Mouse (Mus musculus) adrenal gland (tissue): ENCODE results near the gene Amigo3.

Experiments
- intact Hi-C: fragments of 180-260 bp; cut with DNase I; formaldehyde crosslinking; loops from one replicate; pipeline ENCODE4 v1.15.1; 2025

The Amigo3 gene

DNA sequence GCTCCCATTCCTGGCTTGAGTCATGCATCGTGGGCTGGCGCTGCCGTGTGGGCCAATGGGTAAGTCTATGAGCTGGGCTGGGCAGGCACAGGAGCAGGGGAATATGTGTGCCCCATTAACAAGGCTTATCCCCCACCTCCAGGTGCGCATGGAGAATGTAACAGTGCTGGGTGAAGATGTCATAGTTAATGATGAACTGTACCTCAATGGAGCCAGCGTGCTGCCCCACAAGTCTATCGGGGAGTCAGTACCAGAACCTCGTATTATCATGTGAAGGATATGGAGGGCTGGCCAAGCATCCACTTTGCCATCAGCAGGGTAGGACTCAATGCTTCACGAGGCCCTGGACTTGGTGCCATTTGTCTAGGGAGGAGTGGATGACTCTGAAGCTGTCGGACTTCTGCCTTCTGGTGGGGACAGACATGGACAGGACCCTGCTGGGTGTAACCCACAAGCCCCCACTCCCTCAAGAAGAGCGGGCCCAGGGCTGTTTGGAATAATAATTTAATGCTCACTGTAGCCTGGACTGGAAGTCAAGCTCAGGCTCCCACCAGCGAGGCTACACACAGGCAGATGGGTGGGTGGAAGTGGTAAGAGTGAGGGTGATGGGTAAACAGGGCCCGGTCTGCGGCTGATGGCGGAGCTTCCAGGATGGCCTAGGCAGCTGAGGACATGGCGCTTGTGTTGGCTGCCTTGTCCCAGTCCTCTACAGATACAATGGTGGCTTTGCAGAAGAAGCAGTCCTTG, 1.6 kb upstream of the Amigo3 start:
- intact Hi-C loops: loop anchor here (5.0 kb wide), 2 partner anchors 89 to 144 kb away; partner anchors contain the start of gene Mst1r

DNA sequence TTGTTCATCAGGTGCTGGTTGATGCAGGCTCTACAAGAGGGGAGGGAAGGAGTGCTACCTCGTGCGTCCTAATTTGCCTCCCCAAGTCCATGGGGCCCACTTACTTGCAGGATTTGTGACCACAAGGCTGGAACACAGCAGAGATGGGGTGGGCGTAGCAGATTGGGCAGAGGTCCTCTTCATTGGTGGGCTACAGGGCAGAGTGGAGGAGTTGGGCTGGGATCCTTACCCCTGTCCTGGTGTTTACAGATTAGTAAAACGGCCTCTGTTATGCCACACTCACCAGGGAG, 1.1 kb upstream of the Amigo3 start:
- intact Hi-C loops: loop anchor here (5.0 kb wide), 2 partner anchors 90 to 145 kb away; partner anchors contain the start of gene Mst1r

DNA sequence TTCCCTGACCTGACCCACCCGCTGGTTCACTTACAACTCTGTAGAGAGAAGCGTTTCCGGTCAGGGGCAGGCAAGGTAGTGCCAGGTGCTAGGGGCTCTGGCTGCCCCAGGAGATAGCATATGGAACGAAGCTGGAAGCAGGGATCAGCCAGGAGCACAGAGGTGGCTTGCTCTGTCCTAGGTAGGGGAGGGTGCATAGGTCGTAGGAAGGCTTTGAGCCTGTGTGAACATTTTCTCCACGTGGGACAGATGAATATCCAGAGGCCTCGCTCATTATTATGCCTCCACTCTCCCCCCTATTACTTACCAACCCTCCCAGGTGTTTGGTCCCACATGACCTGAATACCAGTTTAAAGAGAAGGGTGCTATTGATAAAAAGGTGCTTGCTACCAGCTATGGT, 548 bp upstream of the Amigo3 start:
- intact Hi-C loops: loop anchor here (5.0 kb wide), 2 partner anchors 90 to 145 kb away; partner anchors contain the start of gene Mst1r

DNA sequence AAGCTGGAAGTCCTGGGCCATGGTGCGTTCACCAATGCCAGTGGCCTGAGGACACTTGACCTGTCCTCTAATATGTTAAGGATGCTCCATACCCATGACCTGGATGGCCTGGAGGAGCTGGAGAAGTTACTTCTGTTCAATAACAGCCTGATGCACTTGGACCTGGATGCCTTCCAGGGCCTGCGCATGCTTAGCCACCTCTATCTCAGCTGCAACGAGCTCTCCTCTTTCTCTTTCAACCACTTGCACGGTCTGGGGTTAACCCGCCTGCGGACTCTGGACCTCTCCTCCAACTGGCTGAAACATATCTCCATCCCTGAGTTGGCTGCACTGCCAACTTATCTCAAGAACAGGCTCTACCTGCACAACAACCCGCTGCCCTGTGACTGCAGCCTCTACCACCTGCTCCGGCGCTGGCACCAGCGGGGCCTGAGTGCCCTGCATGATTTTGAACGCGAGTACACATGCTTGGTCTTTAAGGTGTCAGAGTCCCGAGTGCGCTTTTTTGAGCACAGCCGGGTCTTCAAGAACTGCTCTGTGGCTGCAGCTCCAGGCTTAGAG, 786 bp downstream of the Amigo3 start:
- intact Hi-C loops: loop anchor here (5.0 kb wide), 2 partner anchors 91 to 146 kb away; partner anchors contain the start of gene Mst1r

DNA sequence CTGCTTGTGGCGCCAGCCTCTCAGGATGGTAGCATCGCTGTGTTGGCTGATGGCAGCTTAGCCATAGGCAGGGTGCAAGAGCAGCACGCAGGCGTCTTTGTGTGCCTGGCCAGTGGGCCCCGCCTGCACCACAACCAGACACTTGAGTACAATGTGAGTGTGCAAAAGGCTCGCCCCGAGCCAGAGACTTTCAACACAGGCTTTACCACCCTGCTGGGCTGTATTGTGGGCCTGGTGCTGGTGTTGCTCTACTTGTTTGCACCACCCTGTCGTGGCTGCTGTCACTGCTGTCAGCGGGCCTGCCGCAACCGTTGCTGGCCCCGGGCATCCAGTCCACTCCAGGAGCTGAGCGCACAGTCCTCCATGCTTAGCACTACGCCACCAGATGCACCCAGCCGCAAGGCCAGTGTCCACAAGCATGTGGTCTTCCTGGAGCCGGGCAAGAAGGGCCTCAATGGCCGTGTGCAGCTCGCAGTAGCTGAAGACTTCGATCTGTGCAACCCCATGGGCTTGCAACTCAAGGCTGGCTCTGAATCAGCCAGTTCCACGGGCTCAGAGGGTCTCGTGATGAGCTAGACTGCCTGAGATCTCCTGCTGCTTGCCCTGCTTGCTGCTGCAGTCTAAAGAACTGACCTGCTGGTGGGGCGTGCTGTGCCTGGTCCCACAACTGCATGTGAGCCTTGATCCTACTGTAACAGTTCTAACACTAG, 1.5 kb downstream of the Amigo3 start:
- intact Hi-C loops: loop anchor here (5.0 kb wide), 2 partner anchors 92 to 147 kb away; partner anchors contain the start of gene Mst1r

DNA sequence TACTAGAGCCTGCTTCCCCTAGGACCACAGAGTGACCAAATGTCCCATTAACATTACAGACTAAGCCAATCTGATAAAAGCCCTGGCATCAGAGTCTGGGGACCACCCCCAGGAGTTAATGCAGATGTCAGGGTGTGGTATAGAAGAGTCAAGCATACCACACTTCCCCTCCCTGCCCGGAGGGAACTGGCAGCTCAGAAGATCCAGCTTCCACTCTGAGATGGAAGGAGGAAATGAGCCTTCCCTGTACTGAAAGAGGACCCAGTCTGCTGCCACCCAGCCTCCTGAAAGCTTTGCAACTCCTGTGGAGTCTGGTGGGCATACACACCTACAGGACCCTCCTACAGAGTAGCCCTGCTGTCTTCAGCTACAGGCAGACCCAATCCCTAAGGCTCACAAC, 2.1 kb downstream of the Amigo3 start:
- intact Hi-C loops: no loop called here

DNA sequence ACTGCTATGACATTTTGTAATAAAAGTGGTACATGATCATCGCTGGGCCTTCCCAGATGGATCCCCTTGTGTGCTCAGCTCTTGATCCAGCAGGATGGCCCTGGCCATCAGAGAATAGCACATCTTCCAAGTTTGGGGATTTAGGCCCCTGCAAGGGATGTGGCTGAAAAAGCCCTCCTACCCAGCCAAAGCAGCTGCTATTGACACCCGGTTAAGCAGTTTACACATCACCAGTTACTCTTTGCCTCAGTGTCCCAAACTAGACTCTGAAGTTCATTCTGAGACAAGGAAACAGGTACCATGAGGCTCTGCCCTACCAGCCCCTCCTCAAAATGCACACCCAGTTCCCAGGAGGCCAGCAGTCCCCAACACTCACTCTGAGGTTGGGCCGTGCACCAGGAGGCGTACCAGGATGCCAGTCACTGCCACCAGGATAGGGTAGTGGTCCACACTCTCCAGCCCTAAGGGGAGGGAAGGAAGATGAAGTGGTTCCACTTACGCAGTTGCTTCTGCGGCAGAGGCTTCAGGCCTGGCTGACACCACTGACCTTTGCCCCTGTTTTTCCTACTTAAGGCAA, 2.8 kb downstream of the Amigo3 start:
- intact Hi-C loops: no loop called here

DNA sequence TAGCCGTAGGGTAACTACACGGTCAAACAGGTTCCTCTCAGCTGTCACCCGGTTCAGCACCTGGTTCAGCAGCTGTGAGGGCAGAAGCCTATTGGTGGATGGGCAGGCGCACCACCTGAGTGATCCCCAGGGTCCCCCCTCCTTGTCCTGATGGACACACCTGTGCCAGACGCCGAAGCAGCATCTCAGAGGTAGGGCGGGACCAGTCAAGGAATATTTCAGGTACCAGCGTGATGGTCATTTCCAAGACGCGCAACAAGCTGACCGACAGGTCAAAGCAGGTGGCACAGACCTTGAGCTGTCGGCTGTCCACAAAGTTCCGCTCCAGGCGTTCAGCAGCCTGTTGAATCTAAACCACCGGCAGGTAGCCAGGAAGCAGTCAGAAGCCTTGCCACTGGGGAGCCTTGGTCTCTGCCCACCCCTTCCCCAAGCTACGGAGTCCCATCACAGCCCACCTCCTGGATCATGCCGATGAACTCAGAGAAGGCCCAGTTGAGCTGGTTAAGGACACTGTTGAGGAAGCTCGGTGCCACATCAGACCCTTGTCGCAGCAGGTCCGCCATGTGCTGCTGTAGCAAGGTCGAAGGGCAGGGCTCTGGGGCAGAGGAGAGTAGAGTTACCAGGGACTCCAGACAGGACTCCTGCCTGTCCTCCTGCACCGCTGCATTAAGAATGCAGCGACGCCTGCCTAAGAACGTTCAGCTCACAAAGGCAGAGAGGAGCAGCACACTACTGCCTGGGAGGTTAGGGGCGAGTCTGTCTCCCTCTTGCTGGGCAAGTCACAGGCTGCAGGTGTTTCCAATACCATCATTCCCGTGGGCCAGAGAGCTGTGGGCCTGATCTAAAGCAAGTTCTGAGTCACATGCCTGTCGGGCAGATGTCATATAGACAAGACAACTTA, 3.7 kb downstream of the Amigo3 start:
- intact Hi-C loops: no loop called here

DNA sequence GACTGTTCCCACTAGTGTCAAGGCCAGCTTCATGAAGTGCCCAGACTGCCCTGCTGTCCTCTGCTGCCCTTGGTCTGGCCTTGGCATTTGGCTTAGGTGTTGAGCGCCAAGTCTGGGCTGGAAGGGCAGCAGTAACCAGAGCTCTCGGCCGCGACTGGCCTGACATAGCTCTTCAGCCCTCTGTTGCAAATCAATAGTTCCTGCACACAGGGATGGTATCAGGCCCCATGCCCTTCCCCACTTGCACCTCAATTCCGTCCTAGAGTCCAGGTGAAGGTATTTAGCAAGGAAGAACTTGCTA, 4.3 kb downstream of the Amigo3 start:
- intact Hi-C loops: no loop called here

DNA sequence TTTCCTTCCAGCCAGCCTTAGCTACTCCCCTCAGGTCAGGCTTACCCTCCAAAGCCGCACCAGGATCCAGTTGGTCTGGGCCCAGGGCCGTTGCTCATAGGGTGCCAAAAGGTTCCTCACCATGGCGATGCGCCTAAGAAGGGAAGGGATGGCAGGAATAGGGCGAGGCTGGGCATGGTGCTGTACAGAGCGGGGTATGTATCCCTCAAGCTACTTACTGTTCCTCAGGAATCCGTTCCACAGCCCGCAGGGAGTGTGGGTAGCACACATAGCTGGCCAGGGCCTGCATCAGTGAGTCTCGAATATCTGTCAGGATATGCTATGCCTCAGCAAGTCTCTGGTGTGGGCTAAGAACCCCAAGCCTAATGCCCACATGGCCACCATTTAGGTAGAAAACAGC, 5.3 kb downstream of the Amigo3 start:
- intact Hi-C loops: no loop called here

DNA sequence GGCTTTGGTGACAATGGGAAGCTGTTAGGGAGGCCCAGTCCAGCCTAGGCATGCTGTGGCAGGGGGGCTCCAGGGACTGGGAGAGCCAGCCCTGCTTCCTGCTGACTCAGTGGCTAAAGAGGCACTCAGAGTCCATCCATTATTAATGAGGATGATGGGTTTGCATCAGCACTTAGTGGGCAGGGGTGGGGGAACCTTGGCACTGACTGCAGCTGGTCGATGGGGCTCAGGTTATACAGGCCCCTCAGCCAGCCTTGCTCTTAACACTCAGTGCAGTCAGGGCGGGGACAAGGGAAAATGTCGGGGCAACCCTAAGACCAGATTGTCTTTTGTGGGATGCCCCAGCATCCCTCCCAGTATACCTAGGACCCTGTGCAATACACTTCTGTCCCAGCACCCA, 9.2 kb downstream of the Amigo3 start:
- intact Hi-C loops: no loop called here

DNA sequence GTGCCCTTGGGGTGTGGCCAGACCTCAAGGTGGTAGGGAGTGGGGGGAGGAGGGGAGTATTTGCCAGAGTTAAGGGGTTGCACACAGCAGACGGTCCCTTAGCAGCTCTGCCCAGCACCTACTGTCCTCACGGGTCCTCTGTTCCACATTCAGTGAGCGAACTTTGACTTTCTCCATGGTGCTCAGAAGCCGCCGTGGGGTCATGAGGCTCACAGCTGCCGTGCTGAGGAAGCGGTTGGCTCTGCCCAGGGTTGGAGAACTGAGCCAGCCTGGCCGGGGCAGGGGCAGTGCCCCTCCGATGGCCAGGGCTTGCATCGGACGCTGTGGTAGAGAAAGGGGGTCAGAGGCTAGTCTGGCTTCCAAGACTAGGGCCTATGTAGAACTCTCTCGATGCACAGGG, 10.4 kb downstream of the Amigo3 start:
- intact Hi-C loops: no loop called here

DNA sequence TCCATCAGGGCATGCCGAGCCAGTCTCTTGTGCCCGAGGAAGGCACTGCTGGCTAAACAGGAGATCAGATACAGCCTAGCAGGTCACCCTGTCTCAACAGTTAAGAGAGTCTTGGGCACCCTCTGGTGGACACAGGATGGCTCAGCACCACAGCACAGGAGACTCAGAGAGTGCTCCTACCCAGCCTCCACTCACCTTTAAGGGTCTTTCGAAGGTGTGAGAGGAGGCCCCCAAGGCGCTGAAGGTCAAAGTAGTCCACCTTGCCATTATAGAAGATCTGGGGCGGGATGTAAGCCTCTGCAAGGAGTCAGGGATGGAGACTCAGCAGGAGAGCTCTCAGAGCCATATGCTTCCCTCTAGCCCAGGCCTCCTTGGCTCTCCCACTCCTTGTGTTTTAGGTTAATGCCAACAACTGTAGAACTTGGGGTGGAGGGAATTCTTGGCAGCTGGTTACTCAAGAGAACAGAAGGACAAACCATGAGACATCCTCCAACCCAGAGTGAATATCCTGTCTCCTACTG, 12.6 kb downstream of the Amigo3 start:
- intact Hi-C loops: loop anchor here (2.0 kb wide), 1 partner anchor 103 kb away; no protein-coding TSS in a partner anchor

DNA sequence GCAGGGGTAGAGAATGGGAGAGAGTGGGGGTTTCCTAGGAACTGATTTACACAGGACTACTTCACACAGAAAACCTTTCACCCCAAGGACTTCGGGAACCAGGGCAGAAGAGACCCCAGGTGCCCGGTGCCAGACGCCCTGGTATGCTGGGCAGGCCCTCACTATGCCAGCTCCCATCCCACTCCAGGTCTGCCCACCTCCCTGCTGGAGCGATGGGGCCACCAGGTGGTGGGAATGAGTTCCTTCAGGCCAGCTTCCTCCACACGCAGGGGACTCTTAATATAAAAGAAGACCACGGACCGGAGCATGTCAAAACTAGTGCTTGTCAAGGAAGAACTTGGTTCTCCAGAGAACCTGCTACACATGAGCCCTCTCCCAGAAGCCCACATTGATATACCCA, 14.2 kb downstream of the Amigo3 start:
- intact Hi-C loops: loop anchor here (2.0 kb wide), 1 partner anchor 104 kb away; no protein-coding TSS in a partner anchor

DNA sequence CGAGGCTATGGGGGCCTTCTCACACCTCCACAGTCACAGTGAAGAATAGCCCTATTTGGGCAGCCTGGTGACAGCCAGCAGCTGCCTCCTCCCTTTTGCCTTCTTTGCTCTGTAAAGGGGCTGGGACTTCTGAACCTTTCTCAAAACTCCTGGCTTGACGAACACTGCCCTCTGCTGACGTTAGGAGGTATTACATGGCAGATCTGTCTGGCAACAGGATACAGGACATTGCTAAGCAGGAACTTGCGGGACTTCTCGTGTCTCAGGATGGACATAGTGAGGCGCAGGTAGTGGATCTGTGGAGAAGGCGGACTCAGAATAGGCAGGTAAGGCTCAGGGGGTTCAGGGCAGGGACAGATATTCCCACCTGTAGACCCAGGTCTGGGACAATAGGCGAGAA, 14.9 kb downstream of the Amigo3 start:
- intact Hi-C loops: loop anchor here (1.0 to 2.0 kb wide), 2 partner anchors 105 to 164 kb away; no protein-coding TSS in a partner anchor

DNA sequence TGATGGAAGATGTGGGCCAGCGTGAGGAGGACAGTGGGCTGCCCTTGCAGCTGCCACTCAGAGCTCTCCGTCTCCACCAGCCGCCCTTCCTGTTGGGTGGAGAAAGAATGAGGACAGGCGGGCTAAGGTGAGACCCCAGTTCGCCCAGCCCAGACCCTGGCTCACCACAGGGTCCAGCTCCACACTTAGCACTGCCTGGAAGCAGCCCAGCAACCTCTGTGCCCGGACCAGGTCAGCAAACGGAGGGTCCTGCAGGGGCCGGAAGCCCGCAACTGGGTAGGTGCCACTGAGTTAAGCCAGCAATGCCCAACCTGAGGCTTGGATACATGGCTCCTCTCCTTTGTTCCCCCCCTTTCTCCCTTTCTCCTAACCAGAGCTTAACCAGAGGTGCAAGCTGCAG, 16.0 kb downstream of the Amigo3 start:
- intact Hi-C loops: no loop called here

DNA sequence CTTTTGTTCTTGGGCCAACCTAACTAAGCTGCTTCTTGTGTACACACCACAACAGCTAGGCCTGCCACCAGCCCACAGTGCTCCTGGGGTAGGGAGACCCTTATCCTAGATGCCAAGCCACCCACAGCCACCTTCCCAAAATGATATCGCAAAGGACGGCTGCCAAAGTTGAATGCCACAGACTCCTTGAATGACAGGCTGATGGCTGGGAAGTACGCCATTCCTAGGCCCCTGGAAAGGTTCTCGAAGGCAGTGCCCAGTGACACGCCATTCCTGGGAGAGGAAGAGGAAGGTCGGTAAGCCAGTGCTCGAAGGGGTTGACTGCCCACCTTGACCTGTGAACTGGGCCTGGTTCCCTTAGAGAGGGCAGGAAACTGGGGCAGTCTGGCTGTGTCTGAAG, 16.6 kb downstream of the Amigo3 start:
- intact Hi-C loops: no loop called here

DNA sequence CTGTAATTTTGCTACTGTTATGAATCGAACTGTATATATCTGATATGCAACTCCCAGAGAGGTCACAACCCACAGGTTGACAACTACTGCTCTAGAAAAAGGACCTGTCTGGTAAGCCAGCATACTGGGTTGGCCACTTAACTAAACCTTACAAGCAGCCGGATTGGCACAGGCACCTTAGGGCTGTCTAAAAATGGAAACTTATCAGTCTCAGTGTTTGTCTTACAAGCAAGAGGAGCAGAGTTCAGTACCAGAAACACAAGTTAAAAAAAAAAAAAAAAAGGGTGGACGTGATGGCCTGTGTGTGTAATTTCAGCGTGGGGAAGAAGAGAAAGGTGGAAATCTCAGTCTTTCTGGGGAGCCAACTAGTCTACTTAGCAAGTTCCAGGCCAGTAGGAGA, 18.8 kb downstream of the Amigo3 start:
- intact Hi-C loops: no loop called here

DNA sequence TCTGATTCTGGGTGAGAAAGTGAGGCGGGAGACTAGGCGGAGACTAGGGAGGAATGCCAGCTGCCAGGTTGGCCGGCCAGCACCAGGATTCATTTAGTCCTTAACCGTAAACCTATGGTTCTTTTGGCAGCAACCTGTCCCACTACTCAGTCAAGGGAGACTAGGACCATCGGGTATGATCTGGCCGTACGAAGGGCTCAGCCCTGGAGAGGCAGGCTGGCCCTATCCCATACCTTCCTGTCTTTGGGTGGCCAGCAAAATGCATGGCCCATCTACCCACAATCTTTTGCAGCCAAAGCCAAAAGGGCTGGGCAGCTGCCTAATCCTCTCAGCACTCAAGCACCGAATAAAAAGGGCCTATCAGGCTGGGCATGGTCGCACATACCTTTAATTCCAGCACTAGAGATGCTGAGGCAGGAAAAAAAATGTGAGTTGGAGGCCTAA, 19.5 kb downstream of the Amigo3 start:
- intact Hi-C loops: no loop called here

DNA sequence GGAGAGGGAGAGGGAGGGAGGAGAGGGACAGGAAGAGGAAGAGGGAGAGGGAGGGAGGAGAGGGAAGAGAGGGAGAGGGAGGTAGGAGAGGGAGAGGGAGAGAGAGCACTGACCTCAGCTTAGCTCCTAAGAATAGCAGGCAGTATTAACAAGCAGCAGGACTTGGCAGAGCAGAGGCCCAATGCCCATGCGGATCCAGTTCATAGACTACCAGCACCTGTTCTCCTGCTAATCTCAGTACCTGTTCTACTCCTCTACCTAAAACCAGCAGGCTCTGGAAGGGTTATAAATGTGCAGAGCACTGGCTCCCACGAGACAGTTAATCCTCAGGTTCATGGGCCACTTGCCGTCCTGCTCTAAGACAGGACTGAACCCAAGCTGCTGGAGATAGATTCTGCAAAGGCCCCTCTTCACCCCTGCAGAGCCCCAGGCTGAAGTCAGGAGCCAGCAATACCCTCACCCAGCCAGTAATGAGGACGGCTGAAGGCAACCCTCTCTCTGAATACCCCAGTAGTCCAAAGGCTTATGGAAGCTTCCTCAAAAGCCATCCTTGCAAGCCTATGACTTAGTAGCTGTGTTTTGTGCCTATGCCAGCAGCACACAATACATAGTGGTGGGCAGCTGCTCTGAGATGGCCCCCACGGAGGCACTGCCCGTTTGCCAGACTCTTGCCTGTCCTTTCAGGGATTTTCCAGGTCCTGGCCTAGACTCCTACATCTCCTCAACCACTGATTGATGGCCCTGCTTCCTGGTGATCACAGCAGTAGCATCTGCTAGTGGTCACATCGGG, 20.4 kb downstream of the Amigo3 start:
- intact Hi-C loops: no loop called here
